Mouse (Mus musculus): ENCODE results near the gene Arpc1b.
A peak's percentile ranks its signal among the peaks of the same experiment; 100 is the strongest.
"Not testable (repeated sequence)": the region's sequence is repeated elsewhere in the genome, so short reads cannot be mapped to it uniquely, and the experiment has no call there.

Gene Arpc1b

DNA sequence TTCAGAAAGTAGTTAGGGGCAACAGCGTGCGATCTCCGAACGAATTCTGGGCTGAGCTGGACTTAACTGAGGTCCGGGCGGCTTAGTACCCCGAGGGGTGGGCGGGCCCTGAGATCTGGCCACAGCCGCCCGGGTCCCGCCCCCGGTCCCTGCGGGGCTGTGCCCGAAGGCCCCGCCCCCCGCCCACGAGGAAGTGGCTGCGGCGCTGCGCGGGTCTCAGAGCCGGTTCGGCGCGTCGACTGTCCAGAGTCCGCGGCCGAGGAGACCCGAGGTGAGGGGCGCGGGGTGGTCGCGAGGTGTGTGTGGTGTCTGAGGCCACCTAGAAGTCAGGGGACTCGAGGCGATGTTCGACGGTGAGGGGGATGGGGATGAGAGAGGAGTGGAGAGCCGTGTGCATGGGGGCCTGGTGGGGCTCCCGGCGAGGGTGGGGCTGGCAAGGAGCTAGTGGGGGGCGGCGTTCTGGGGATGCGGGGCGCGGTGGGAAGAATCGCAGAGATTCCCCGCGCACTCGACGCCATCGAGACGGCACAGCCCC, at the start of gene Arpc1b:
TSS of gene Arpc1b (plus strand) at position 145 of the 535 bp plus-strand sequence.
- DNase-seq (ENCODE audit: low read depth), result peak; percentile 91

GRCm38 (mm10) chr5:145064765-145065340, 49.2 kb upstream of the Arpc1b start:
- no peak for DNase-seq (ENCODE audit: low read depth)

- peak; percentile 14 for DNase-seq (ENCODE audit: low read depth)
These were observed 45.2 kb upstream of the Arpc1b start for GRCm38 (mm10) chr5:145068863-145069262.

GRCm38 (mm10) chr5:145069707-145070106, 44.3 kb upstream of the Arpc1b start:
- peak; percentile 92 for DNase-seq (ENCODE audit: low read depth)

DNA sequence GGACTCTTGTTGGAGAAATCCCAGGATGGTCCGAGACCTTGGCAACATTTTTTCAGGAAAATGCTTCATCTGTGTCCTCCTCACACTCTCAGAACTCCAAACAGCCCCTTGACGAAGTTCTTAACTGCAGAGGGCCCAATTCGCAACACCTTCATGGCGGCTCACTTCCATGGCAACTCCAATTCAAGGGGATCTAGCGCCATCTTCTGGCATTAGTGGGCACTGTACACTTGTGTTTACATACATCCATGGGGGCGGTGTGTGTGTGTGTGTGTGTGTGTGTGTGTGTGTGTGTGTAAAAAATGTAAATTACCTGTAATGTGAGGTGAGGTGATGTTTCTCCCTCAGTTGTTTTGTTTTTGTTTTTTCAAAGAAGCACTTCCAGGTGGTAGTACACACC, 42.7 kb upstream of the Arpc1b start:
- DNase-seq (ENCODE audit: low read depth), result peak; percentile 58

DNA sequence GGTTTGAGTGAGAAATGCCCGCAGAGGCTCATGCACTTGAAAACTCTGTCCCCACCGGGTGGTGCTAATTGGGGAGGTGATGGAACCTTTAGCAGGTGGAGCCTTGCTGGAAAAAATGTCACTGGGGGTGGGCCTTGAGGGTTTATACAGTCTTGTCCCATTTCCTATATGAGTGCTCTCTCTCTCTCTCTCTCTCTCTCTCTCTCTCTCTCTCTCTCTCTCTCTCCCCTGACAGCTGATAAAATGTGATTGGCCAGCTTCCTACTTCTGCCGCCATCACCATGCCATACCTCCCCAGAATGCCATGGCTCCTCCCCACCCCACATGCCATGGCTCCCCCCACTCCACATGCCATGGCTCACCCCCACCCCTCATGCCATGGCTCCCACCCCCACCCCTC, 38.9 kb upstream of the Arpc1b start:
- DNase-seq (ENCODE audit: low read depth), result no peak

- DNase-seq (ENCODE audit: low read depth), result no peak
These were observed 32.0 kb upstream of the Arpc1b start for GRCm38 (mm10) chr5:145081866-145082613.

DNA sequence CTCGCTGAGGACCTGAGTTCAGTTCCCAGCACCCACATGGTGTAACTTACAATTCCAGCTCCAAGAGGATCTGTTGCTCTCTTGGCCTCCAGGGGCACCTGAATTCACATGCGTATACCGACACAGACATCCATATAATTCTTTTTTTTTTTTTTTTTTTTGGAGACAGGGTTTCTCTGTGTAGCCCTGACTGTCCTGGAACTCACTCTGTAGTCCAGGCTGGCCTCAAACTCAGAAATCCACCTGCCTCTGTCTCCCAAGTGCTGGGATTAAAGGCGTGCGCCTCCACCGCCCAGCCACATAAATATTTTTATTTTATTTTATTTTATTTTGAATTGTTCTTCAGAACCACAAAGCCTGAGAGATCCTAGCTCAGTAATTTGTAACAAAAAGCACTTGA, 30.8 kb upstream of the Arpc1b start:
- not testable (repeated sequence) for DNase-seq (ENCODE audit: low read depth)

GRCm38 (mm10) chr5:145083632-145084451, 30.2 kb upstream of the Arpc1b start, which contains the start of the genes Arpc1a and Kpna7:
Gene Arpc1a, plus strand, starts transcription at chr5:145083830.
Gene Kpna7, minus strand, starts transcription at chr5:145084030.
- DNase-seq (ENCODE audit: low read depth), result peak; percentile 98

GRCm38 (mm10) chr5:145084822-145085221, 29.2 kb upstream of the Arpc1b start:
- DNase-seq (ENCODE audit: low read depth), result no peak

DNA sequence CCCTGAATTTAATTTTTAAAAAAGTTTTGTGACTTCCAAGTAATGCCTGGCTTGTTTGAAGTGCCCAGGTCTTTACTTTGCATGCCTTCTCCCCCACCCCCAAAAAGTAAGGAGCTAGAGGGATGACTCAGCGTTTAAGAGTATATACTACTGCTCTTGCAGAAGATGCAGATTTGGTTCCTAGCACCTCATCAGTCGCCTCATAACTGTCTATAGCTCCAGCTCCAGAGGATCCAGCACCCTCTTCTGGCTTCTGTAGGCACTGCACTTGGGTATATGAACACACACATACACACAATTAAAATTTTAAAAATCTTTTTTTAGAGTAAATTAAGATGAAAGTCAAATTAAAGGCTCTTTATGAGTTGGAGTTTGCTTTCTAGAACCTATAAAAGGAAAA, 25.8 kb upstream of the Arpc1b start:
- no peak for DNase-seq (ENCODE audit: low read depth)

DNA sequence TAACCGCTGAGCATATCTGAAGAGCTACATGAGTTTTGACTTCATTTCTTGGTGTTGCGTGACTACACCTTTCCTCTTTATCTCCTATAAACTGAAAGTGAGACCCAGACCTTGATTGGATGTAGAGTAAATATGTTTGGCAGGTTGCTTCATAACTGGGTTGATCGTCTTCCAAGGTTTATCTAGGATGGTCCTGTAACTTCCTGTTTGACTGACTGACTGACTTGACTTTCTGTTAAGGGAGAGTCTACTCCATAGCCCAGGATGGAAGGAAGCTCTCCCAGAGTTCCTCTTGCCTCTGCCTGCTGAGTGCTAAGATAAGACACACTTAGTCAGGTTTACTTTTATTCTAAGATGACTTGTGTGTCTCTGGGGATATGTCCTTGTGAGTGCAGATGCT, 24.1 kb upstream of the Arpc1b start:
- DNase-seq (ENCODE audit: low read depth), result no peak

- DNase-seq (ENCODE audit: low read depth), result no peak
These were observed 17.8 kb upstream of the Arpc1b start for GRCm38 (mm10) chr5:145096195-145096594.

DNA sequence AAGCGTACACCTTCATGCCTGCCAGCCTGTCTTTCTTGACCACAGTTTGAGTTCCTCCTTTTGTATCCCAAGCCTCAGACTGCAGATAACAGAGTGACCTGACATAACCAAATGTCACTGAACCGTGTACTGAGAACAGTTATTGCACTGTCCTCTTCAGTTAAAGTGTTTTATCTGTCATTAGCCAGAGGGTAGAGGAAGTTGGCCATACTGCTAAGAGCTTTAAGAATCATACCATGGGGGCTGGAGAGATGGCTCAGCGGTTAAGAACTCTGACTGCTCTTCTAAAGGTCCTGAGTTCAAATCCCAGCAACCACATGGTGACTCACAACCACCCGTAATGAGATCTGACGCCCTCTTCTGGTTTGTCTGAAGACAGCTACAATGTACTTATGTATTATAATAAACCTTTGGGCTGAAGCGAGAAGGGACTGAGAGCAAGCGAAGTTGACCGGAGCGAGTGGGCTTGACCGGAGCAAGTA, 15.6 kb upstream of the Arpc1b start:
- DNase-seq (ENCODE audit: low read depth), result no peak

DNA sequence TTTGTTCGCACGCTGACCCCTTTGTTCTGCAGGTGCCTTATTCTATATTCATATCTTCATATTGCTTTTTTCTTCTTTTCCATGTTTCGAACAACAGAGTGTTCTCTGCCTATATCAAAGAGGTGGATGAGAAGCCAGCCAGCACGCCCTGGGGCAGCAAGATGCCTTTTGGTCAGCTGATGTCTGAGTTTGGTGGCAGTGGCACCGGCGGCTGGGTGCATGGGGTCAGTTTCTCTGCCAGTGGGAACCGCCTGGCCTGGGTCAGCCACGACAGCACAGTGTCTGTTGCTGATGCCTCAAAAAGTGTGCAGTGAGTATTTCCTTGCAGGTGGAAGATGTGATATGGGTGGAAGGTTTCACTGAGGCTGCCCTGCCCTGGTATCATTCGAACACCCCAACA, 13.1 kb upstream of the Arpc1b start:
- DNase-seq (ENCODE audit: low read depth), result no peak

DNA sequence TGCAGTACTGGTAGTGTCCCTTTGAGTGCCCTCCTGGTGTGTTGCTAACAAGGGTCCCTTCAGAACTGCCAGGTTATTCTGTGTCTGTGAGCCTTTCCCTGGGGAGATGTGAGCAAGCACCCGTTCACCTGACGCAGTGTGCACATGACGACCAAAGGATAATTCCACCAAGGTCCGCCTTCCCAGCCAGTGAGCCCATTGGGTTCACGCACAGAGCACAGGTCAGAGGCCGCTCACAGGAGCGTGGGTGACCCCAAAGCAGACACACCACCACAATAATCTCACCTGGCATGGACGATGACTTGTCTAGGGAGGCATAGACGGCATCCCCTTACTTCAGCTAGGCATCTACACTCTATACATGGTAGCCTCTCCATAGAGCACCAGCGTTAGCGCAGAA, 12.6 kb upstream of the Arpc1b start:
- DNase-seq (ENCODE audit: low read depth), result not testable (repeated sequence)

- peak; percentile 67 for DNase-seq (ENCODE audit: low read depth)
These were observed 11.3 kb upstream of the Arpc1b start for GRCm38 (mm10) chr5:145102706-145103105.

- no peak for DNase-seq (ENCODE audit: low read depth)
These were observed 9.7 kb upstream of the Arpc1b start for GRCm38 (mm10) chr5:145104328-145104727.

- no peak for DNase-seq (ENCODE audit: low read depth)
These were observed 8.2 kb upstream of the Arpc1b start for GRCm38 (mm10) chr5:145105694-145106275.

- no peak for DNase-seq (ENCODE audit: low read depth)
These were observed 3.6 kb upstream of the Arpc1b start for GRCm38 (mm10) chr5:145110401-145110800.

DNA sequence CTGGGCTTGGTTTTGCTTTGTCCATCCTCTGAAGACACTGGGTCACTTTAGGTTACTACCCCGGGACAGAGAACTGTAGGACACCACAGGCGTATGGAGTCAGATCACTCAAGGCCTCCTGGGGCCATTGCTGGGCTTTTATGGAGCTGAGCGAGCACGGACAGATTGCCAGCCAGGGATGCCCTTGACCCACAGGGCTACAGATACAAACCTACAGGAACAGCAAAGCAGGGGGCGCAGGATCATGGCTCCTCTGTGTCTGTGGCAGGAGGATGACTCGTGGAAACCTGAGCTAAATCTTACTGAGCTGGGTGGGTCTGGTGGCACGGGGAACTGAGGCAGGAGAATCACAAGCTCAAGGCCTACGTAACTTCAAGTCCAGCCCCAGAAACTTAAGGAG, 1.4 kb upstream of the Arpc1b start:
- no peak for DNase-seq (ENCODE audit: low read depth)

DNA sequence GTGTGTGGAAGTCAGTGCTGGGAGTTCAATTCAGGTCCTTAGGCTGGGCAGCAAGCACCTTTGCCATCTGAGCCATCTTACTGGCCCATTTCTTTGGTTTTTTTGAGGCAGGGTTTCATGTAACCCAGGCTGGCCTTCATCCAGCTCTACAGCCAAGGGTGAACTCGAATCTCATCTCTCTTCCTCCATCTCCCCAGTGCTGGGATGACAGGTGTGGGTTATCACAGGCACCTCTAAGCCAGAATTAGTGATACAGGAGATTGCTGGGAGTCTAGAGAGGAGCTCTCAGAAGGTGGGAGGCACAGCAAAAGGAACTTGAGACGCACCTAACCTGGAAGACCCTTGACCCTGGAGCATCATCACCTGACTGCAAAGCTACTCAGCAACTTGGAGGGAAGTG, 599 bp upstream of the Arpc1b start:
- peak; percentile 47 for DNase-seq (ENCODE audit: low read depth)

All from NIH3T3 (cell line).